Mouse (Mus musculus) brain, adult 2 months (tissue): Measurements from ENCODE around the gene Tex14.

ENCODE experiments used
- DNase-seq: peaks from one replicate; pipeline ENCODE4 v3.0.0; 2011; ENCODE audit warnings: low read depth, low spot score

Gene Tex14

DNA sequence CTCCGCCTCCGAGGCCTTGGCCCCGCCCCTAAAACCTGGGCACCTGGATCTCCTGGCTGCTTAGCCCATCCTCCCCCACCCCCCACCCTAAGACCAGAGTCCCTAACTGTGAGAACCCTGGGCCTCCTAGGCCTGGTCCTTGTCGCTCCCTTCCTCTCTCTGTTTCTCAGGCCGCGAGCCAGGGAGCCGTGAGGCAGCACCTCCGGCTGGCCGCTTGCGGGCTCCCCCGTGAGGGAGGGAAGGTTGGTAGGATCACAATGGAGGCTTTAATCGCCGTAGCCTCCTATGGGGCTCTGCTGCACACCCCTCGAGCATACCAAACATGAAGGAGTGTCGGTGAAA lies 187.5 kb downstream of the Tex14 start:
- DNase-seq, result no peak

GRCm38 (mm10) chr11:87592713-87593598 lies 188.1 kb downstream of the Tex14 start:
- DNase-seq, result no peak

- peak; percentile 97 for DNase-seq
Measured at GRCm38 (mm10) chr11:87595327-87595841, 190.5 kb downstream of the Tex14 start.

- DNase-seq, result peak; percentile 75
Measured at GRCm38 (mm10) chr11:87595976-87596375, 191.1 kb downstream of the Tex14 start.

DNA sequence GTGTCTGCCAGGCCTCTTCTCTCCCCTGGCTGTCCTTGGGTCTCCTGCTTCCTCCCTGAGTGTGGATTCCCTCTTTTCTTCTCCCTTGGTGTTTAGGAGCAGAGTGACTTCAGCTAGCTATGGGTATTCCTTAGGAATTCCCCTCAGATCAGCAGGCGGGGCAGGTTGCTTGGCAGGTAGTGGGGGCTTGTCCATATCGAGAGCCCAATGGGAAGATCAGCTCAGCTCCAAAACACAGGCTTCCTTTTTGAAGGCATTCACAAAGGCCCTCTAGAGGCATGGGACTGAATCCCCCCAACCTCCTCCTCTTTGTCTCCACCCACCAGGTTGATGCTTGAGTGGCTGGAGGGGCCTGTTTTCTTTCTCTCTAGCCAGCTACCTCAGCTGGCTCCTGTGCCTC lies 191.6 kb downstream of the Tex14 start:
- DNase-seq, result peak; percentile 47

- no peak for DNase-seq
Measured at GRCm38 (mm10) chr11:87597061-87597460, 192.2 kb downstream of the Tex14 start.

- no peak for DNase-seq
Measured at GRCm38 (mm10) chr11:87599395-87600089, 194.7 kb downstream of the Tex14 start.

- no peak for DNase-seq
Measured at GRCm38 (mm10) chr11:87600322-87600853, 195.5 kb downstream of the Tex14 start.

DNA sequence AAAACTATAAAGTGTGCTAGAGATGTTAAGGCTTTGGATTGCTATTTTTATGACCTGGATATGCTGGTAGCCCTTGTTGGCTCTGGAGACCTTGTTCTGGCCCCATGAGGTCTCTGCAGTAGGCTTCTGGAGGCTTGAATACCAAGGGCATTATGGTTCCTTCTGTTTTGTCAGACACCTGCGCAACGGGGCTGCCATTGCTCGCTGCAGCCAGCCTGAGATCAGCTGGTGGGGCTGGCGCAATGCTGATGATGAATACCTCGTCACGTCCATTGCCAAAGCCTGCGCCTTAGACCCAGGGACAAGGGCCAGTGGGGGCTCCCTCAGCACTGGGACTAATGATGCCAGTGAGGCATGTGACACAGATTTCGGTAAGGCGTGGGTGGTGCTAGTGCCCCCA lies 197.4 kb downstream of the Tex14 start:
- DNase-seq, result no peak

DNA sequence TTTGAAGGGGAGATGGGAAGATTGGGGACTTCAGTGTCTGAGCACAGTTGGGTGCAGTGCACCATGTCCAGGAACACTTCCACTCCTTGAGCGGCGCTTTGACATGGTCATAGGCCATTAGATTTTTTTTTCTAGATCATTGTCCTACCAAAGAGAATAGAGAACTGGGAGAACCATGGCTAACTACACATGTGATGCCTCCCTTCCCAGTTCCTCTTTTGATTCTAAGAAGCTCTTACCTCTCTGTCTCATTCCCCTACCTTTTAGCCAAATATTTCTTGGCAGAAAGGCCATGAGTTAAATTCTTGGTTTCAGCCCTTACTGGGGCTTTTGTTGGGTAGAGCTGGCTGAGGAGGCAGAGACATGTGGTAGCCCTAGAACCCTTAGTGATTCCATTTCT lies 198.7 kb downstream of the Tex14 start:
- no peak for DNase-seq
